Mouse (Mus musculus) CH12F3 (cell line): ENCODE results near the gene Kdm5a.

Experiments
- in situ Hi-C: fragments of 300-500 bp; cut with MboI; formaldehyde crosslinking; loops from 2 replicates; pipeline ENCODE4 v1.14.3; 2020; ENCODE audit warnings: low sequenced_read_pairs

Kdm5a gene

DNA sequence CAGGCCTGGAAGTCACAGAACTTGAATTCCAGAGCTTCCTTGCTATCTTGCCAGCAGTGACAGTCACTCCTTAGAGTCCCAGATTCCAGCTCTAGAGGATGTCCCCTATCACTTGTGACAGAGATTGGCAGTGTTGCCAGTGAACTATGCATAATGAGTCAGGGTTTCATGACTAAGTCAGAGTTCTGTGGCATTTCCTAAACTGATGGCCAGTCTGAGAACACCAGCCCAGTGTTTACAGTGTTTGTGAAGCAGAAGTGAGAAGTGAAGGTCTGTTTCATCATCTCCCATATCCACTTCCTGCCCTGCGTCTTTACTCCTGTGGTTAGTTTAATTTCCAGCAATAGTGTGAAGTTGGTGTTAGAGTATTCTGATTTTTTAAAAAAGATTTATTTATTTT is 106.7 kb downstream of the Kdm5a start:
- in situ Hi-C loops: no loop called here

DNA sequence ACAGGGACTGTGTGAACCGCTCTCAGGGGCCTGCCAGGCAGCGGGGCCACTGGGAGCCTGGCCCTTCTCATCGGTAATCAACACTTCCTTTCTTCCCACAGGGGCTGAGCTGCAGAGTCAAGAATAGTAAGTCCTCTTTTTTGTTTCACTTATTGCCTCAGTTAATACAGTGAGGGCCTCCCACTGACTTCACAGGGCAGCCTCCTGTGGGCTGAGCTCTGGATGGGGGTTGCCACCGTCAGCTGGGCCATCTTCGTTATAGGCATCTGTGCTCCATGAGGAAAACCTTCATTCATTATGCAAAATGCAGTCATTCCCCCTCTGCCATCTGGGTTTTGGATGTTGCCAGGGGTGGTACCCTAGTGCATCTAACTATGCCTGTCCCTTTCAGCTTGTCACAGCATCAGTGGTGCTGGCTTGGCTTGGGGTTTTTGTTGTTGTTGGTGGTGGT is 108.1 kb downstream of the Kdm5a start:
- in situ Hi-C loops: no loop called here

DNA sequence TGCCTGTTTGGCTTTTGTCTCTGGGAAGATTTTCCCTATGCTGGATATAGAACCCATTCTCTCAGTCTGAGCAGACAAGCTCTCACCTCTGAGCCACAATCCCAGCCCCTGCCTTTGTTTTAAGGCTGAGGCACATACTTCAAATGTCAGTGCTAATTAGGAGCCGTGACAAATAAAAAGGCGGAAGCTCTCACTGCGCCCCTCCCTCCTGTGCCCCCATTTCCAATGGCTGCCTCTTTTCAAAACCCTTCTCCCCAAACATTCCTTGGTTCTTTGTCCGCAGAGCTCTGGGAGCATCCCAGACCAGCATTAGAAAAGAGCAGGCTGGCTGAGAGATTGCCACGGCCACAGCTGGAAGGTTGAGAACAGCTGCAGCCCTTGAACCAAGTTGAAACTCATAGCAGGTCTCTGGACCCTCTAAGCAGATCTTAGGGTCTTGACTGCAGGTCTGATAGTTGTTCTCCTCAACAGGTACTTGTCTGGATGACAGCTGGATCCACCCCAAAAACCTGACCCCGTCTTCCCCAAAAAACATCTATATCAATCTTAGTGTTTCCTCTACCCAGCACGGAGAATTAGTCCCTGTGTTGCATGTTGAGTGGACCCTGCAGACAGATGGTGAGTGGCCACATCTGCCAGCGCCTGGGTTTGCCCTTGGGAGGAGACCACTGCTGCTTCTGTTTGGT is 108.7 kb downstream of the Kdm5a start:
- in situ Hi-C loops: no loop called here

DNA sequence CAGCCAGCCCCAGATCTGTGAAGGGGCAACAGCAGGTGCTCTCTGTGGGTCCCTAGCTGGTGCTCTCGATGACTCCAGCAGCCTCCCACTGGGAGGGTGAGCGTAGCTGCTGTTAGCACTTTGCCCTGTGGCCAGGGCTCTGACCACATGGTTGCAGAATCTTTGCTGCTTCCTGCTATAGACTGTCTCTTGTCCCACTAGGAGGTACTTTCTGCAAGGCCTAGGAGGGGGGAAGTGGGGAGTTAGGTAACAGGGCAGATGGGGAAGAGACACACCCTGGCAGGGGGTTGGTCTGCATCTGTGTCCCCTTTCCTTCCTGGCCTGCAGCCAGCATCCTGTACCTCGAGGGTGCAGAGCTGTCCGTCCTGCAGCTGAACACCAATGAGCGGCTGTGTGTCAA is 109.5 kb downstream of the Kdm5a start:
- in situ Hi-C loops: no loop called here

DNA sequence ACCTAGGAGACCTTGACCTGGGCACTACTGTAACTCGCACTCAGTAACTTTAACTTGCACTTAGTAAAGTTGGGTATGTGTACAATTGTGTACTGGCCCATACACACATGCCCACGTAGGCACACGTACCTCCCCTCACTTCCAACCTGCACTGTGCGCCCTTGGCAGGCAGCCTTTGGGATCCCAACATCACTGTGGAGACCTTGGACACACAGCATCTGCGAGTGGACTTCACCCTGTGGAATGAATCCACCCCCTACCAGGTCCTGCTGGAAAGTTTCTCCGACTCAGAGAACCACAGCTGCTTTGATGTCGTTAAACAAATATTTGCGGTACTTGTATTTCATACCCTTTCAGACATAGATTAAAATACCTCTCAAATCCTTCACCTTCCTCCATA is 111.4 kb downstream of the Kdm5a start:
- in situ Hi-C loops: no loop called here

DNA sequence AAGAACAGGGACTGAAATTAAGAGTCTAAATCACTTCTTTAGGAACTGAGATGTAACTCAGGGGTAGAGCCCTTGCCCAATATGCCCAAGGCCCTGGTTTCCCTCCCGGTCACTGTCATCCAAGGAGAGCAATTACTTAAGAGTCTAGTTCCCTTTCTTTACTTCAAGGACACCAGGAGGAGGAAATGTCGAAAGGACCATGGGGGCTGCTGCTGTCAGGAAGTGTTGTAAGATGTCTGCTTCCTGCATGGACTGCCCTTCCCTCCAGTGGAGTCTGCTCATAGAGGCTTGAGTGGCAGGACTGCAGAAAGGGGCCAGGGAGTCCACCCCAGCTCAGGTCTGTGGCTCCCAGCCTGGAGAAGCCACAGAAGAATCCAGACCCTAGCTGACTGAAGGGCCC is 115.4 kb downstream of the Kdm5a start:
- in situ Hi-C loops: no loop called here

DNA sequence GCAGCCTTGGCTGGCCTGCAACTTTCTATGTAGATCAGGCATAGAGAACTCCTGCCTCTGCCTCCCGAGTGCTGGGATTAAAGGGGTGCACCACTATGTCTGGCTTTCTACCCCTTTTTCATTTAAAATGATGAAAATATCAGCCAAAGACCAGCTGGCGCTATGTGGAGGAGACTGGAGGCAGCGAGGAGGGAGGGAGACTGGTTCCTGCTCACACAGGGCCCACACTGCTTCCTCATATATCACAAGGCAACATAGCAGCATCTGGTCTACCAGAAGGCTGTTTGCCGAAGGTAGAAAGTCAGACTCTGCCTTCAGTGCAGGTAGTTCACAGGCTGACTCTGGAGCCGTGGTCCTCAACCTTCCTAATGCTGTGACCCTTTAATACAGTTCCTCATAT is 116.4 kb downstream of the Kdm5a start:
- in situ Hi-C loops: no loop called here

DNA sequence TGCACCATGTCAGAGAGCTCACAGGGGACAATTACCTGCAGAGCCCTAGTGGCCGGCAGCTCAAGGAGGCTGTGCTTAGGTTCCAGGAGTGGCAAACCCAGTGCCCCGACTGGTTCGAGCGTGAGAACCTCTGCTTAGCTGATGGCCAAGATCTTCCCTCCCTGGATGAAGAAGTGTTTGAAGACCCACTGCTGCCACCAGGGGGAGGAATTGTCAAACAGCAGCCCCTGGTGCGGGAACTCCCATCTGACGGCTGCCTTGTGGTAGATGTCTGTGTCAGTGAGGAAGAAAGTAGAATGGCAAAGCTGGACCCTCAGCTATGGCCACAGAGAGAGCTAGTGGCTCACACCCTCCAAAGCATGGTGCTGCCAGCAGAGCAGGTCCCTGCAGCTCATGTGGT is 117.6 kb downstream of the Kdm5a start:
- in situ Hi-C loops: no loop called here

DNA sequence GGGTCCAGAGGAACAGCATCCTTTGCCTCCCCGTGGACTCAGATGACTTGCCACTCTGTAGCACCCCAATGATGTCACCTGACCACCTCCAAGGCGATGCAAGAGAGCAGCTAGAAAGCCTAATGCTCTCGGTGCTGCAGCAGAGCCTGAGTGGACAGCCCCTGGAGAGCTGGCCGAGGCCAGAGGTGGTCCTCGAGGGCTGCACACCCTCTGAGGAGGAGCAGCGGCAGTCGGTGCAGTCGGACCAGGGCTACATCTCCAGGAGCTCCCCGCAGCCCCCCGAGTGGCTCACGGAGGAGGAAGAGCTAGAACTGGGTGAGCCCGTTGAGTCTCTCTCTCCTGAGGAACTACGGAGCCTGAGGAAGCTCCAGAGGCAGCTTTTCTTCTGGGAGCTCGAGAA is 118.1 kb downstream of the Kdm5a start:
- in situ Hi-C loops: no loop called here

DNA sequence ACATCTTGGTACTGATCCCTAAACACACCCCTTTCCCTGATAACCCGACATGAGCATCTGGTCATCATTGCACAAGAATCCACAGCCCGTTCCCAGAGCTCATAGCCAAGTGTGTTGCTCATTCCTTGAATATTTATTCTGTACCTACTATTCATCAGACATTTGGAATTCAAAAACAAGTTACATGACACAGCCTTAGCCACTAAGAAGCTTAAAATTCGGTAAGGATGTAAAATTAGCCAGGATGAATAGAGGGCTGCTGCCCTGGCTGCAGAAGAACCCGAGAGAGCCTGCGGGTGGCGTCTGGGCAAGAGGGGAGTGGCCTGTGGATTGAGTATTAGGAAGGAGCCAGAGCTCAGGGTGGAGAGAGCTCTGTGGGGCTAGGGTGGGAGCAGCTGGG is 118.8 kb downstream of the Kdm5a start:
- in situ Hi-C loops: no loop called here

DNA sequence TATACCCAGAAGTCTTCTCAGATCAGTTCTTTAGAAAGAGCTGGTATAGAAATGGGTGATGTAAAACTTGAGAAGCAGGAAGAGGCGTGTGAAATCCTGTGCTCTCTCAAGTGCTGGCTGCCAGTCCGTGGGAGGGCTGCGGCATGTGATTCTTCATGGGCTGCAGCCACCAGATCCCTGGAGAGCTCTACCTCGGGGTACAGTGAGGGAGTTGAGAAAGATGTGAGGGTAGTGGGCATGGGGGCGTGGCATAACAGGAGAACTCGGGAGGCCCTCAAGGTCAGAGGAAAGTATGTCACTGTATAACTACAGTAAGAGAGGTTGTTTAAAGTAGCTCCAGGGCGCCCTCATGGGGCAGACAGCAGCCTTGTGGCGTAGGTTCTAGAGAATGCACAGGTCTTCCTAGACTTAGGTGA is 119.3 kb downstream of the Kdm5a start:
- in situ Hi-C loops: no loop called here

DNA sequence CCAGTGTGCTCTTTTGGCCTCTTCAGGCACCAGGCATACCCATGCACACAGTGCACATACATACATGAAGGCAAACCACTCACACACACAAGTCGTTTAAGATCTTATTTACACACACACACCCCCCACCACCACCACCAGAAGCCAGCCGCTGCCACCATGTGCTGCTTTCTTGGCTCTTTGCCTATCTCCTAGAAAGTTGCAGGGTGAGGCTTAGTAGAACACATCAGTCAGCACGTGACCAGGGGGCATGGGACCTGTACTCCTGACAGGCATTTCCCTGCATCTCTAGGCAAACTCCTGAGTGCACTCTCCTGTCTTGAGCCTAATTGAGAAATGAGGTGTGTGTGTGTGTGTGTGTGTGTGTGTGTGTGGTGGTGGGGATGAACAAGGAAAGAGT is 121.1 kb downstream of the Kdm5a start:
- in situ Hi-C loops: no loop called here

DNA sequence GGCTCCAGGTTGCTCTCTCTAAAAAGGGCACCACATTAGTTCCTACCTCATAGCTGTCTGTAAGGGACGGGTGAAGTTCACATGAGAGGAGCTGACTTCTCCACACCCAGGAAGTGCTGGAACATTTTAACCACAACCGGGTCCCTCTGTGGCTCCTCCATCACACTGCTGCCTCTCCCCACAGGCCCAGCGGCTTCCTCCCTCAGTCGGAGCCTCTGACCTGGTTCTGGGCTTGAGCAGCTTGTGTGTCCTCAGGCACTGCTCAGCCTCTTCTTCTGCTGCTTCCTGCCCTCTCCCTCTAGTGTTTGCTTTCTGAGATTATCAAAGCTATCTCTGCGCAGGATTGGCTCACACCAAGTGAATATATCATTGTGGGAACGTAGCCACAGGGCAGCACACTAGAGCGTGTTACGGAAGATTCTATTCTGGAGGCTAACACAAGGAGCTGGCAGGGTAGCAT is 122.2 kb downstream of the Kdm5a start:
- in situ Hi-C loops: no loop called here

DNA sequence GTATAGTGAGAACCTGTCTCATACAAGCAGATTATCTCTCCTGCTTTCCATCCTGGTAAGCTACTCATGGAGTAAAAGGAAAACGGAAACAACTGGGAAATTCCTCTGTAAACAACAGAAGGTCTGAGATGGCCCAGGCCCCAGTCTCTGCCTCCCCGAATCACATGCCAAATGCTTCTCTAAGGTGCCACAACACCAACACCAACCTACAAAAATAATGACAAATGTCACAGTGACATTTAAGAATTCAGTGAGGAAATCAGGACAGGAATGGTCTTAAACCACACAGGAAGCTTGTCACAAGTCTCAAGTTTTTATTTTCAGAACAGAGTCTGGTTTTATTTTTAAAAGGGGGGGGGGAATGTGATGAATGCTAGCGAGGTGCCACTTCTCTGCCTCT is 124.7 kb downstream of the Kdm5a start:
- in situ Hi-C loops: no loop called here

DNA sequence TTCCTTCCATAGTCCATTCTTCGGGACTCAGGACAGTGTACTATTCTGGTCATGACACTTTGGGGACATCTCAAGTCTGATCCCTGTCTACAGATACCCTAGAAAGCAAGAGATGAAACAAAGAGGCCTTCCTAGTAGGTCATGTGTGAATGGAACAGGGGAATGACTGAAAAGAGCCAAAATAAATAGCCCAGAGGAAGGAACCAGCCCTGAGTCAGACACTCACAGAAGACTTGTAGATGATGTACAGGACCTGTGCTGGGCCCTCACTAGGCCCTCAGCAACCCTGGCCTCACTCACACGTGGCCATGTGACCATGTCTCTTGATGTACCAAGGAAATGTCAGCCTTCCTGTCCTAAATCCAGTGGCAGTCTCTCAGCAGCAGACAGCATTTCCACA is 125.5 kb downstream of the Kdm5a start:
- in situ Hi-C loops: no loop called here

DNA sequence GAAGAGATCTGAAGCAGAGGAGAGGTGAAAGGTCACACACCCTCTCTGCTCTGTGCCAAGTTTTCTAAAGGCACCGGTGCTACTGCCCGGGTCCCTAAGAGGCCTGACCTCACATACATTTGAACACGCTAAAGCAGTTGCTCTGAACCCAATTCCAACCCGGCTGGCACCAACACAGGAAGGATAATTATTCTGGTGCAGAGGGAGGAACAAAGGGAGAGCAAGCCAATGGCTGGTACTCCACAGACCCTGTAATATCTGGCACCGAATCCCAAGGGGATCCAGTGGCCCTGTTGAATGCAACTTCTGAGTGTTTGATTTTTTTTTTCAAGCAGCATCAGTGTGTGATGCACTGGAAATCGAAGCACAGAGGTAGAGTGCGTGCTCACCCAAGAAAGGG is 127.1 kb downstream of the Kdm5a start:
- in situ Hi-C loops: no loop called here

DNA sequence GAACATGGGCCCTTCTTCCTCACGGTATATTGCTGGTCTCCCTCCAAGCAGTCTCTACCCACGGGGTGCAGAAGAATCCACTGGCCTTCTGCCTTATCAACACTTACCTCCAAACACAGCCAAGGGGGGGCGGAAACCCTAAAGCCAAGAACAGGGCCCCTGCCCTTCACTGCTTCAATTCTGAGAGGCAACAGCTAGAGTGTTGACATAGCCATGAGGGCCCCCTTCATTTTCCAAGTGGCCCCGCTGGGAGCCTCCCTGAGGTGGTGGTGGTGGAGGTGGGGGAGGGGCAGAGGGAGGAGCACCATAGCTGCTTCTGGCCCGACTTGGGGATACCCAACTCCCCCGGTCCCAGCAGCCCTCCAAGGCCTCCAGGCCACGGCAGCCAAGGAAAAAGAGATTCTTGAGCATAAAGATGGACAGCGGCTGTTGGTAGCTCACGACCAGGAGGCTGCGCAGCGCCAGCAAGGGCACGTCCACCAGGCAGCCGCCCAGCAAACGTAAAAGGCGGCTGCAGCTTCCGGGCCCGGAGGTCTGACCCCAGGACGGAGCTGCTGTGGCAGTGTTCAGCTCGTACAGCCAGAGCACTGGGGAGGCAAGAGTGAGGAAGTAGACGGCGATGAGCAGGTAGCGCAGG is 128.1 kb downstream of the Kdm5a start:
- in situ Hi-C loops: no loop called here

DNA sequence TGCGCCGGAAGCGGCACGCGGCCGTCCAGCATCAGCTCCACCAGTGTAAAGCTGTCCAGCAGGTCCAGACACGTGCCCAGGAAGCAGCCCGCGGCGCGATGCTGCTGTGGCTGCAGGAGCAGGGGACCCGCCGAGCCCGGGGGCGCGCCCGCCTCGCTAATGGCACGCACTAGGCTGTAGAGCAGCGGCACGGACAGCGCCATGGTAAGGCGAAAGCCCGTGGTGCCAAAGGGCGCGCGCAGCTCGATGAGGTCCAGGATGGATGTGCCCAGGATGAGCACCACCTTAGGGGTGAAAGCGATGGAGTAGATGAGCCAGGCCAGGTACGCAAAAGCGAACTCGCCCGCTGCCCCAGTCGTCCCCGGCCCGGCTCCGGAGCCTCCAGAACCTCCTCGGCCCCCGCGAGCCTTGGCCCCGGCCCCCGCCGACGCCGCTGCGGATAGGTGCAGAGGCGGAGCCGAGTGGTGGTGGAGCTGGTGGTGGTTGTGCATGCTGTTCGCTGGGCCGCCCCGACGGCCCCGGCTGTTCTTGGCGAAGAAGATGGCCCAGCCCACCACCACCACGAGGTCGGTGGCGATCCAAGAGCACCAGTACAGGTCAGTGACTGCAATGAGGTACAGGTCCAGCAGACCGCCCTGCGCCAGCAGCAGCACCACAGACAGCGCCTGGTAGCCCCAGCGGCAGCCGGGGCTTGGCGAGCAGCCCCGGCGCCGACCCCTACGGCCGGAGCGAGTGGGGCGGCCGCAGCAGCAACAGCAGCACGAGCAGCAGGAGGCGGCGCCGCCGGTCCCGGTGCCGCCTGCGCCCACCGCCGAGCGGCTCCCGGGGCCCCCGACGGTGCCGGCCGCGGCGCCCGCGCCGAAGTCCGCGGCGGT is 128.8 kb downstream of the Kdm5a start:
- in situ Hi-C loops: no loop called here

DNA sequence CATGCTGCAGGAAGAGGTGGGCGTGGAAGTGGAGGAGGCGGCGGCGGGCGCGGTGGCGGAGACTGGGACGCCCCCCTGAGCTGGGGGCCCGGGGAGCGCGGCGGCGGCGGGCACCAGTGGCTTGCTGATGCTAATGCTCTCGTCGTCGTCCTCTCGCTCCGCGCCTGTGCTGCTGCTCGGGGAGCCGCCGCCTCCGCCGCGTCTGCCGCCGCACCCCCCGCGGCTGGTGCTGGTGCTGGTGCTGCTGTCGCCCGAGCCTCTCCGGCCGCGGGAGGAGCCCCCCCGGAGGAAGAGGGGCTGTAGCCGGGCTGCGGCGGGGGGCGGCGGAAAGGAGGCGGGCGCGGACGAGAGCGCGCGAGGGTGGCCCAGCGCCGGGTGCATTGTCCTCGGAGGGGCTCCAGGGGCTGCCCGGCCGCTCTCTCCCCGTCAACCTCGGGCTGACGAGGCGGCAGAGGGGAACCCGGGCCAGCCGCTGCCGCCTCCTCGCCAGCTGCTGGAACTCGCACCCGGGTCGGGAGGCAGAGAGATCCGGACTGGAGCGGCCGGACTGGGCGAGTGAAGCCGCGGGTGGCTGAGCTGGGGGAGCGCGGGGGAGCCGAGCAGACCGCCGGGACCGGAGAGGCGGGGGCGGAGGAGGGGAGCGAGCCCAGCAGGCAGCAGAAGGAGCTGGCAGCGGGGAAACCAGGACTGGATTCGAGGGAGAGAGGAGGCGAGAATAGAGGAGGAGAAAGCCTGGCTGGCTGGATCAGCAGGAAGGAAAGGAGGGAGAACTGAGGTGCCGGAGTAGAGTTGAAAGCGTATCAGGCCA is 129.7 kb downstream of the Kdm5a start, which contains the start of gene Tmem121b:
Gene Tmem121b, minus strand, starts transcription at position 434 of the 808 bp plus-strand sequence.
- in situ Hi-C loops: no loop called here
